Mouse (Mus musculus): ENCODE results near the gene Myo16.

The Myo16 gene

DNA sequence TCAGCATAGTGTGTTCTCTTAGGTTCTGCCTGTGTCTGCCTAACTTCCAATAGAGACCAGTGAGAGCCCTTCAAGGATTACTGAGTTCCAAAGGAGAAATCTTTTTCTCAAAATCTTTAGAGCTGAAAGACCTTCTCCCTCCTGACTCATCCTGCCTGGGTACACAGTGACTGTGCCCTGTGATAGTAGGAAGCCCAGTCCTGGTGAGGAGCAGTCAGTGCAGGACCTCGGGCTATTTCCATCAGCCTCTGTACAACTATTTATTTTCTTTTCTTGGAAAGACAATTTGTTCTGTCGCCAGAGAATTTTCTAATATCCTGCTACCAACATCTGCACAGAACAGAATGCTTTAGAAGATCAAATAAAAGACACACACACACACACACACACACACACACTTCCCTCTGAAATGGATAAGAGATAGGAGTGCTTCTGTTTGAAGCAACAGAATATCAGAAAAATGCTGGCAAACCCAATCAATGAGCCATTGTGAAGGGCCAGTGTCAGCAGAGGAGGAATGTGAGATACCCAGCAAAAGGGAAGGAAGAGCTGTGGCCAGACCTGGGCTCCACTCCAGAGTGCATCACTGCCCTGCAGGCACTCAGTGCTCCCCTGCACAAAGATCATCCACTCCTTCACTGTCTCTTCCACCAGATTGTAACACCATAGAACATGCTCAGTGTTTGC lies 518.3 kb downstream of the Myo16 start:
- peak; percentile 95 for DNase-seq (ENCODE audit: inconsistent ontology term)

DNA sequence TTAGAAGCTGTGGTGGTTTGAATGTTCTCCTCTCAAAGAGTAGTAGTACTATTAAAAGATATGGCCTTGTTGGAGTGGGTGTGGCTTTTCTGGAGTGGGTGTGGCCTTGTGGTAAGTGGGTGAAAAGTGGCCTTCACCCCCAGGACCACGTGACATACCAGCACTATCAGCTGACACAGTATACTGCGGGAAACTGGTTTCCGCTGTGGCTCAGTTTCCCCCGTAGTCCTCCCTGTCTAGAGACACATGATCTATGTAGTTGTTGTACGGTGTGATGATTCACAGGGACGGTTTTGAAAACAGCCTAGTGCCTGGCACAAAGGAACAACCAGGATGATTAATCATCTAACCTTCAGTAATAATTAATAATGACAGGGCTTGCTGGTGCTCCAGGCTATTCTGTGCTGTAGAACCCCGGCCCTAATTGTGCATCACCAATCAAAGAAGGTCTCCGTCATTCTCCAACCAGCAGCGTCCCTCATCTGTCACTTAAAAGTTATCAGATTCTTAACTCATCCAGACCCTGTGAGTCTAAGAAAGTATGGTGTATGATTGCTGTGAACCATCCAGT lies 524.2 kb downstream of the Myo16 start:
- DNase-seq (ENCODE audit: inconsistent ontology term): peak; percentile 74

- DNase-seq (ENCODE audit: inconsistent ontology term): no peak
Observed at GRCm38 (mm10) chr8:10681926-10682325, 528.2 kb downstream of the Myo16 start.

GRCm38 (mm10) chr8:10683088-10683487 lies 529.4 kb downstream of the Myo16 start:
- DNase-seq (ENCODE audit: inconsistent ontology term): peak; percentile 63
